Mouse (Mus musculus) heart, postnatal 0 days (tissue): ENCODE measurements around the gene Wdr83.

ENCODE experiments used
- CTCF ChIP-seq: IDR thresholded peaks from 2 replicates; pipeline ENCODE4 v1.5.1; 2016; ENCODE audit warnings: antibody characterized with exemption, control low read depth, low read depth
- EP300 ChIP-seq: IDR thresholded peaks from 2 replicates; pipeline ENCODE4 v1.6.1; 2016; ENCODE audit warnings: antibody characterized with exemption, low read depth

DNA sequence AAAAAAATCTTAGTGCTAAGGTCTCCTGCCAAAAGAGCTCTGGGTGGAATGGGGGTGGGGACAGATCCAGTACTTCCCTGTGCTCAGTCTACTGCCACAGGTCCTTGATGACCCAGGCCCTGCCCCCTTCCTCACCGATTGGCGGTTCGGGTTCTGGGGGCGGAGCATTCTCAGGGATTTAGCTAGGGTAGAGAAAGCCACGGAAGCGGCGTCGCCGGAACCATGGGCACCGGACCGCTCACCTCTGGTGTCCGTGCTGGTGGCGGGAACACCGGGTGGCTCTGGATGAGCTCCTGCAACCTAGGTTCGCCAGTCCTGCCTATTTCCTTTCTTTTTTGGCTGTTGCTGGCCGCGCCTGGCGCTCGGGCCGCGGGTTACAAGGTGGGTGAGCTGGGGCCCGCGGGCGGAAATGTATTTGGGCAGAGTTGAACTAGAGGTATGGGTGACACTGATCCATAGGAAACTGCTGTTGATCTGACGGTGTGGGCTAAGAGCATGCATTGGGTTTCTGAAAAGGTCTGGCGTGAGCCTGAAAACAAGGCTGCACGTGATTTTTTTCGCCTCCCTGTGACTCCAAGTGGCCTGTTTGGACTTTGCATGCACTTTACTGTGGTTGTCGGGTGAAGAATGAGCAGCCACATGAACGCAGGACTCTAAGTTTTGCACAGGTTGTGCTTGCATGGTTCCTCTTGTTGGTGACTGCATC is 2.2 kb upstream of the Wdr83 start, which contains the start of gene Man2b1:
- TF ChIP-seq CTCF (peak; percentile 35), EP300 (no peak)
